Mouse (Mus musculus) midbrain, embryonic 15.5 days (tissue): ENCODE measurements around the gene Ngdn. TPM values are rescaled to one million over a fixed set of nuclear protein-coding genes. Genes with fewer than 3 reads are reported as not detected.
A peak's percentile ranks its signal among the peaks of the same experiment; 100 is the strongest.
"Not testable (repeated sequence)": the region's sequence is repeated elsewhere in the genome, so short reads cannot be mapped to it uniquely, and the experiment has no call there.

Experiments used
- ATAC-seq: fragments of 200-750 bp; cut with Nextera tagmentation; replicated peaks from 2 replicates; pipeline ENCODE4 v1.8.0; 2017; ENCODE audit warnings: moderate TSS enrichment
- H3K27ac ChIP-seq: fragments of 300-500 bp; sonication (generic); 2 replicates; pipeline ENCODE4 v1.5.1; 2015; ENCODE audit warnings: mild to moderate bottlenecking, inconsistent platforms
- H3K27me3 ChIP-seq: fragments of 300-500 bp; sonication (generic); replicated peaks from 2 replicates; pipeline ENCODE4 v1.6.1; 2015; ENCODE audit warnings: inconsistent platforms
- H3K36me3 ChIP-seq: fragments of 300-500 bp; sonication (generic); replicated peaks from 2 replicates; pipeline ENCODE4 v1.6.1; 2015; ENCODE audit warnings: inconsistent platforms
- H3K4me1 ChIP-seq: fragments of 300-500 bp; sonication (generic); 2 replicates; pipeline ENCODE4 v1.6.1; 2015; ENCODE audit warnings: inconsistent platforms
- H3K4me2 ChIP-seq: fragments of 300-500 bp; sonication (generic); 2 replicates; pipeline ENCODE4 v1.6.1; 2015; ENCODE audit warnings: inconsistent platforms, mild to moderate bottlenecking, moderate library complexity
- H3K4me3 ChIP-seq: fragments of 300-500 bp; sonication (generic); 2 replicates; pipeline ENCODE4 v1.5.1; 2015; ENCODE audit warnings: mild to moderate bottlenecking, inconsistent platforms
- H3K9ac ChIP-seq: fragments of 300-500 bp; sonication (generic); 2 replicates; pipeline ENCODE4 v1.6.1; 2015; ENCODE audit warnings: mild to moderate bottlenecking, inconsistent platforms
- H3K9me3 ChIP-seq: fragments of 300-500 bp; sonication (generic); 2 replicates; pipeline ENCODE4 v1.6.1; 2016; ENCODE audit warnings: inconsistent platforms
- WGBS: fragments of 180-500 bp; shearing (Covaris S2); methylation state at CpG from one replicate; pipeline ENCODE4 v1.1.7; 2015; ENCODE audit warnings: mixed read lengths; 5-methylcytosine and 5-hydroxymethylcytosine counted together
- polyA plus RNA-seq: library from polyadenylated mRNA; unstranded; fragments of >200 nt; fragmentation: Nextera tagmentation; extraction: Ambion mirVana; gene quantifications from 2 replicates; pipeline ENCODE4 v1.2.1, GENCODE M21; 2015

Ngdn gene
- polyA plus RNA-seq, result 47.8 and 50.2 TPM in 2 replicates

DNA sequence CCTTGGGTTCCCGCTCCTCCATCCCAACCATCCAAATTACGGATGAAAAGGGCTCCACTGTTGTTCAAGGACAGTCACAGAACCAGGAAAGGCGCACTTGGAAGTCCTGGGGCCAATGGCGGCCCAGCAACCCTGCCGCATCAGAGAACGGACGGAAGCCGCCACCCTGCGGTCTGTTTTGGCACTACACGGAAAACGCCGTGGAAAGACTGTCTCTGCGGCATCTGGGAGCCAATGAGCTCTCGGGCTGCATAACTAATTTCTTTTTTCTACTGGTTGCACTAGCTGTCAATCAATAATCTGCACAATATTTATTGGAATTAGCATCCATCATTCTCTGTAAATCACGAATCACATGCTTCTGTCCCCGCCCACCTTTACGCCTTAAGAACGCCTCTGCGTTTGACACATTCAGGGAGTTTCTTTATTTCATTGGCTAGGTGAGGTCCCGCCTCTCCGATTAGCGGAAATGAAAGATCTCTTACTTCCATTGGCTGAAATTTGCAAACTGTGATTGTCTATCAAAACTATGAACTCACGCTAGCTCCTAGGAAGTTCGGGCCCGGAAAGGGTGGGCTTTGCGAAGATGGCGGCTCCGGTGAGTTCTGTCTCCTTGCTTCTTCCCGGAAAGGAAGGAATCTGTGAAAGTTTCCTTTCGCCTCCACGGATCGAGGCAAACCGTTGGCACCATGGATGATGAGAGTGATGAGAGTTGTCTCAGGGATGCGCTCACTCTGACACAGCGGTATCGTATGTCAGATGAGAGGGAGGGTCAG is at the start of gene Ngdn:
Gene Ngdn, plus strand, starts transcription at position 464 of the 776 bp plus-strand sequence.
- peak within 1 kb of the TSS; percentile 95 for H3K27ac ChIP-seq
- H3K4me1 ChIP-seq, result peaks cover 12% of the 10 kb centered on the region
- peak; percentile 97 for ATAC-seq
- H3K4me2 ChIP-seq, result peak within 1 kb of the TSS; percentile 91
- H3K9ac ChIP-seq, result peak within 1 kb of the TSS; percentile 73
- peak within 1 kb of the TSS; percentile 86 for H3K4me3 ChIP-seq
- no peaks in the 10 kb centered on the region for H3K27me3 ChIP-seq
- WGBS, result under 1% methylated on average over 36 of the region's 36 CpGs
- no peaks in the 10 kb centered on the region for H3K9me3 ChIP-seq
- H3K36me3 ChIP-seq, result peaks cover 4% of the 10 kb centered on the region; the same call in 1 of the 2 replicates

DNA sequence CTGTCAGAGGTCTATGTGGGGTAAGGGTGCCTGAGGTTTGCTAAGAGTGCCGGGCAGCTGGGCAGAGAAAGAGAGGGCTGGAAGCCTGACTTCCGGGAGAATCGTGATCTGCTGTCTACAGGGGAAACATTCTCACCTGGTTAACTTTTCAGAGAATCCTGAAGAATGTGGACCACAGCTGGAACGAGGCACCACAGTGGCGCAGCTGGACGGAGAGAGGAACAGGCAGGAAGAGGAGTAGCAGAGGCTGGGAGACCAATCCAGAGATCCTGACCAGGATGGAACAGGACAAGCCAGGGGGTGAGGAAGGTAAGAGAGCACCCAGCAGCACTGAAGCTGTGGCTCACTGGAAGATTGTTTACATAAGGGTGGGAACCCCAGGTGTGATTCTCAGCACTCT is 49.6 kb upstream of the Ngdn start:
- Histone ChIP-seq H3K4me1 (no peaks in the 10 kb centered on the region), H3K4me2 (no peak overlapping the region), H3K4me3 (no peak overlapping the region), H3K9me3 (no peaks in the 10 kb centered on the region), H3K27me3 (no peaks in the 10 kb centered on the region), H3K27ac (no peak overlapping the region), H3K36me3 (no peaks in the 10 kb centered on the region), H3K9ac (no peak overlapping the region)
- 79% methylated on average over 6 of the region's 6 CpGs for WGBS
- ATAC-seq, result no peak

DNA sequence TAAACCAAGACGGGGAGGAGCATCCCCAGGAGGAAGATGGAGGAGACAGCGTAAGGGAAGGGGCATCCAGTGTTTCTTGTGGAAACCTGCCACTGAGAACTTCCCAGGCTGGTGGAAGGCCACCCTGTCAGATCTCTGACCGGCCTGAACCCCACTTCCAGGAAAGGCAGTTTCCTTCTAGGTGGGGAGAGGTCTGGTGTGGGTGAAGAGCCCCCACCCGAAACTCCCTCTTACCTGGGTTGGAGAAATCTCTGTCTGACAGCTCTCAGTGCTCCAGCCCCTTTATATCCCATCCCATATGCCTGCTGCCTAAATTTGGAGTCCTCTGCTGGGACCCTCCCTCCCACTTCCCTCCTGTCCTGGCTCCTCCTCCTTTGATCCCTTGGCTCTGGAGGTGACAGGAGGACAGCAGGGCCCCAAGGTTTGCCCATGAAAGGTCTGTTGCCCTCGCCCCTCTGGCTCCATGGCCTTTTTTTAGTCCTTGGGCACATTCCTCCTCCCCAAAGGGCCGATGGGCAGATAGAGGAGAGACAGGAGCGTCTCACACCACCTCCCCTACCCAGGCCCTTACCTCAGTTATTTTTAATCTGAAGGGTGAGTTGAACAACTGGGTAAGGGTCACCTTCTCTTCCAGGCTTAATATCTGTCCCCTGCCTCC is 48.8 kb upstream of the Ngdn start, which contains the start of gene Myh6:
Gene Myh6, minus strand, starts transcription at position 608 of the 658 bp plus-strand sequence.
- Histone ChIP-seq H3K36me3 (no peaks in the 10 kb centered on the region), H3K27ac (no peak within 1 kb of the TSS), H3K4me1 (no peaks in the 10 kb centered on the region), H3K4me2 (no peak within 1 kb of the TSS), H3K4me3 (no peak within 1 kb of the TSS), H3K9me3 (no peaks in the 10 kb centered on the region), H3K9ac (no peak within 1 kb of the TSS), H3K27me3 (no peaks in the 10 kb centered on the region)
- no peak for ATAC-seq
- WGBS, result 75% methylated on average over 7 of the region's 7 CpGs

DNA sequence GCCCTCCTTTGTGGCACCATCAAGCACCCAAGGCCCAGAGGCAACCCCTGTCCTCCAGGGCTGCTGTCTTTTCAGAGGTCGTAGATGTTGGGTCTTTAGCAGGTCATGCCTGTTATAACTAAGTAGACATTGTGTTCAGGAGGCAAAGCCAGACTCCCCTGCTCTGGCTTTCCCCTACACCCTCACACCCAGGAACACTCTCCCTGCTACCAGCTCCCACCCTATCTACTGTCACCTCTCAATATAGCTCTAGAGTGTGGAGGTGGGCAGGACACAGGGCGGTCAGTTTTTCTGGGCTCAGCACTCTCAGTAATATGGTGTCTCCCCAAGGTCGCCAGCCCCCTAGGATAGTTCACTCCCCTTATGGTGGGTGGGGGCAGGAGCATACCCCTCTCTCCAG is 47.4 kb upstream of the Ngdn start:
- WGBS, result 86% methylated on average over 3 of the region's 3 CpGs

DNA sequence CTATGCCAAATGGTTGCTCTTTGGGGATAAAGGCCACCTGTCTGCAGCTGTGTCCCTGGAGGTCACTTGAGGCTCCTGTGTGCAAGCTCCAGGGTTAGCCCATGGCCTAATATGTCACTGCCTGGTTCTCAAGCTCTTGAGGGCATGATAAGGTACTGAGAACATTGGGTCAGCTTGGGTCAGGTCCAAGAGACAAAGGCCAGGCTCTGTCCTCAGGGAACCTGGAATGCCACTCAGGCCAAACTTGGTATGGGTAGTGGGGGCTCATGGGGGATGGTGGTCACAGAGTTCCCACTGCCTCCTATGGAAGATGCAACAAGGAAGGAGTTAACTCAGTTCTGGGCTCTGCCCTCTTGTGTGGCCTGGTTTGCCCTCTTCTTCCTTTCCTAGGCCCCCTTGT is 46.9 kb upstream of the Ngdn start:
- H3K4me1 ChIP-seq, result 0 out of 2 replicates have a peak, but pooled peaks cover under 1% of the 10 kb centered on the region

More for the DNA sequence above, 47.4 kb upstream of the Ngdn start:
- no peak overlapping the region for H3K4me3 ChIP-seq
- no peaks in the 10 kb centered on the region for H3K27me3 ChIP-seq
- H3K4me2 ChIP-seq, result no peak overlapping the region
- no peaks in the 10 kb centered on the region for H3K36me3 ChIP-seq
- ATAC-seq, result no peak
- no peak overlapping the region for H3K9ac ChIP-seq
- H3K27ac ChIP-seq, result no peak overlapping the region
- no peaks in the 10 kb centered on the region for H3K4me1 ChIP-seq
- H3K9me3 ChIP-seq, result no peaks in the 10 kb centered on the region

DNA sequence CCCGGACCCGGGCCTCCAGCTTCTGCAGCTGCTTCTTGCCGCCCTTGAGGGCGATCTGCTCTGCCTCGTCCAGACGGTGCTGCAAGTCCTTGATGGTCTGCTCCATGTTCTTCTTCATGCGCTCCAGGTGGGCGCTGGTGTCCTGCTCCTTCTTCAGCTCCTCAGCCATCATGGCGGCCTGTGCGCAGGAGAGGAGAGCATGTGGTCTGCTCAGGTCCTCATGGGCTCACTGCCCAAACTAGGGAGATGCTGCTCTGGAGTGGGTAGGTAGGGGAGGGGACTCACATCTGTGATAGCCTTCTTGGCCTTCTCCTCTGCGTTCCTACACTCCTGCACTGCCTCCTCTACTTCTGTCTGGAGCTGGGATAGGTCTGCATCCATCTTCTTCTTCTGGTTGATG is 42.5 kb upstream of the Ngdn start:
- not testable (repeated sequence) for H3K9ac ChIP-seq, H3K27ac ChIP-seq, ATAC-seq, H3K9me3 ChIP-seq, H3K27me3 ChIP-seq, H3K36me3 ChIP-seq, H3K4me3 ChIP-seq, H3K4me2 ChIP-seq
- H3K4me1 ChIP-seq, result peaks cover 13% of the 10 kb centered on the region
- WGBS, result 92% methylated on average over 11 of the region's 11 CpGs

More for the DNA sequence above, 46.9 kb upstream of the Ngdn start:
- Histone ChIP-seq H3K27ac (no peak overlapping the region), H3K4me2 (no peak overlapping the region), H3K9me3 (no peaks in the 10 kb centered on the region), H3K9ac (no peak overlapping the region), H3K4me3 (no peak overlapping the region), H3K27me3 (no peaks in the 10 kb centered on the region), H3K36me3 (no peaks in the 10 kb centered on the region)
- ATAC-seq, result no peak

DNA sequence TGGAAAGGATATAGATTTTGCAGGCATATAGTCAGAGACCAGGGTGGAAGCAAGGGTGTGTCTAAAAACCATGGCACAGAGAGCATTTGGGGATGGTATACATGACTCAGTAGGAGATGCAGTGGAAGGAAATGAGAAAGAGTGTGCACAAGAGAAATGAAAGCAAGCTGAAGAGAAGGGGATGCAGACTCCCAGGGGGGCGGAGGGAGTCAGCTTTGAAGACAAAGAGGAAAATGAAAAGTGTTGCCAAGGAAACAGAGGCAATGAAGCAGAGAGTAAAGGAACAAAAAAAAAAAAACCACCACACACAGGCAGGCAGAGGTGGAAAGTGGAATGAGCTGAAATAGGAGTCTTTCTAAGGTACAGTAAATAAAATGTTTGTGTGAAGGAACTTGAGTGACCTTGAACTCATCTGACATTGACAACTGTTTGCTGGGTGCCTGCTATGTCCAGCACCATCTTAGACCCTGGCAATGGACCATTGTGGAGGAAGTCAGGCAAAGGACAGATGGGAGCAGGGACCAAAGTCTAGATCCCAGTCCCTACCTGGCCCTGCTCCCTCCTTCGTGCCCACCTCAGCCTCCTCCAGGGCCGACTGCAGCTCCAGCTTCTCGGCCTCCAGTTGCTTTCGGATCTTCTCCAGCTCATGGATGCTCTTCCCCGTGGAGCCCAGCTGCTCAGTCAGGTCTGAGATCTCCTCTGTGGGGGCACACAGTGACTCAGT is 41.0 kb upstream of the Ngdn start:
- Histone ChIP-seq H3K9ac (no peak overlapping the region), H3K9me3 (no peaks in the 10 kb centered on the region), H3K4me1 (peaks cover 13% of the 10 kb centered on the region), H3K4me3 (no peak overlapping the region), H3K36me3 (no peaks in the 10 kb centered on the region), H3K27ac (peak overlapping the region; percentile 84), H3K4me2 (no peak overlapping the region), H3K27me3 (no peaks in the 10 kb centered on the region)
- 66% methylated on average over 6 of the region's 6 CpGs for WGBS
- peak; percentile 72 for ATAC-seq

DNA sequence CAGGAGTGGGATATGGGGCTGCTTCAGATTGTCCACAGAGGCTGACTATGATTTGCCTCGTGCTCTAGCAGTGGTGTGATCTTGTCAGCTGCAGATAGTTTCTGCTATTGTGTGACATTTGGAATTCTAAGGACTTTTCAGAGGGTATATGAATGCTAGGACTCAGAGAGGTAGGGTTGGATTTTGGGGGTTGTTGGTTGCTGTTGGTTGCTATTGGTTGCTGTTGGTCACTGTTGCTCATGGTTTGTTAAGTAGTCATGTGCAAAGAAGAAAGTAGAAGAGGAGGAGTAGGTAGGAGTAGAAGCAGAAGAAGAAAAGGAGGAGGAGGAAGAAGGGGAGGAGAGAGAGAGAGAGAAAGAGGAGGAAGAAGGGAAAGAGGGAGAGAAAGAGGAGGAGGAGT is 38.6 kb upstream of the Ngdn start, which contains the start of gene Gm17428:
Gene Gm17428, plus strand, starts transcription at position 301 of the 400 bp plus-strand sequence.
- H3K4me3 ChIP-seq, result no peak within 1 kb of the TSS
- peaks cover 13% of the 10 kb centered on the region for H3K4me1 ChIP-seq
- no peak within 1 kb of the TSS for H3K9ac ChIP-seq
- H3K36me3 ChIP-seq, result no peaks in the 10 kb centered on the region
- no peak for ATAC-seq
- no peak within 1 kb of the TSS for H3K27ac ChIP-seq
- H3K4me2 ChIP-seq, result no peak within 1 kb of the TSS
- WGBS, result 71% methylated on average over 1 of the region's 1 CpGs
- no peaks in the 10 kb centered on the region for H3K27me3 ChIP-seq
- no peaks in the 10 kb centered on the region for H3K9me3 ChIP-seq

DNA sequence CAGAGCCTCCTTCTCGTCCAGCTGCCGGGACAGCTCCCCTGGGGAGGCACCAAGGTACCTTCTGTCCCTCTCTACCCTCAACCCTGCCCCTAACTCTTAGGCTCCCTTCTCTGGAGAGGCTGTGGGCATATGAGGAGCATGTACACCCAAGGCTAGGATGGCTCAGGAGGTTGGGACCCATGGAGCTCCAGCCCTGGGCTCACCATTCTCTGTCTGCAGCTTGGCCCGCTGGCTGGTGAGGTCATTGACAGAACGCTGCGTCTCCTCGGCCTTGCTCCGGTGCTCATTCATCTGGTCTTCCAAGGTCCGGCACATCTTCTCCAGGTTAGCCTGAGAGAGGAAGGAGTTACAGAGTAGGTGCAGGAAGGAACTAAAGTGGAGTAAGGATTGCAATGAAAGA is 36.6 kb upstream of the Ngdn start:
- Histone ChIP-seq H3K27me3 (no peaks in the 10 kb centered on the region), H3K4me2 (no peak overlapping the region), H3K27ac (no peak overlapping the region), H3K4me1 (peaks cover 10% of the 10 kb centered on the region), H3K36me3 (no peaks in the 10 kb centered on the region), H3K9ac (no peak overlapping the region), H3K9me3 (no peaks in the 10 kb centered on the region), H3K4me3 (no peak overlapping the region)
- ATAC-seq, result no peak
- WGBS, result 92% methylated on average over 8 of the region's 8 CpGs

DNA sequence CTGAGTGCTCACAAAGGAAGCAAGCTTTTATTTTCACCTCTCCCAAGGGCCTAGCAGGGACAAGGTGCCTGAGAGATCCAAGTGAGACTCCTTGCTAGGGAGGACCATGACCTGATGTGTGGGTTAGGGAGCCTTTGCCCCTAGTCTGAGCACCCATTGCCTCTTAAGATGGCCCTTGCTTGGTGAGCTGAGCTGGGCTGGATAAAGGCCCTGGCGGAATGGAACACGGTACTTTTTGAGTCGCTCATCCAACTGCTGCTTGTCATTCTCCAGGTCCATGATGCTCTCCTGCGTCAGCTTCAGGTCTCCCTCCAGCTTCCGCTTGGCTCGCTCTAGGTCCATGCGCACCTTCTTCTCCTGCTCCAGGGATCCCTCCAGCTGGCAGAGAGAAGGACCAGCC is 33.3 kb upstream of the Ngdn start:
- no peaks in the 10 kb centered on the region for H3K27me3 ChIP-seq
- H3K4me2 ChIP-seq, result no peak overlapping the region
- 95% methylated on average over 7 of the region's 7 CpGs for WGBS
- ATAC-seq, result no peak
- H3K9me3 ChIP-seq, result no peaks in the 10 kb centered on the region
- no peak overlapping the region for H3K9ac ChIP-seq
- H3K4me1 ChIP-seq, result no peaks in the 10 kb centered on the region
- no peaks in the 10 kb centered on the region for H3K36me3 ChIP-seq
- no peak overlapping the region for H3K4me3 ChIP-seq
- H3K27ac ChIP-seq, result no peak overlapping the region

DNA sequence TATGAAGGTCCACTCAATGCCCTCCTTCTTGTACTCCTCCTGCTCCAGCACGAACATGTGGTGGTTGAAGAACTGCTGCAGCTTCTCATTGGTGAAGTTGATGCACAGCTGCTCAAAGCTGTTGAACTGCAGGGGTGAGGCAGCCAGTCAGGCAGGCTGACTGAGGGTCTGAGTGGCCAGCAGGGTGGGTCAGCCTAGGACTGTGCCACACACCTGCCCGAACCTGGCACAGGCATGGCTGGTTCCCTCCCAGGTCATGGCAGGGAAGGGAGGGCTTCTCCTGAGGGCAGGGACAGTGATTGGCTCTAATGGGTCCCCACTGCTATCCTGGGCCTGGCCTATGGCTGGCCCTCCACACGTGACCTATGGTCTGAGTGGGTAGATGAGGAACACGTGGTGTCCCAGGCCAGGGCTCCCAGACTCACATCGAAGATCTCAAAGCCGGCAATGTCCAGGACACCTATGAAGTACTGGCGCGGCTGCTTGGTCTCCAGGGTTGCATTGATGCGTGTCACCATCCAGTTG is 26.8 kb upstream of the Ngdn start:
- 0 out of 2 replicates have a peak, but pooled peaks have one; percentile 16 for ATAC-seq
- WGBS, result 93% methylated on average over 9 of the region's 9 CpGs
- not testable (repeated sequence) for H3K4me2 ChIP-seq, H3K27me3 ChIP-seq, H3K9me3 ChIP-seq, H3K9ac ChIP-seq, H3K36me3 ChIP-seq, H3K4me3 ChIP-seq, H3K27ac ChIP-seq, H3K4me1 ChIP-seq

DNA sequence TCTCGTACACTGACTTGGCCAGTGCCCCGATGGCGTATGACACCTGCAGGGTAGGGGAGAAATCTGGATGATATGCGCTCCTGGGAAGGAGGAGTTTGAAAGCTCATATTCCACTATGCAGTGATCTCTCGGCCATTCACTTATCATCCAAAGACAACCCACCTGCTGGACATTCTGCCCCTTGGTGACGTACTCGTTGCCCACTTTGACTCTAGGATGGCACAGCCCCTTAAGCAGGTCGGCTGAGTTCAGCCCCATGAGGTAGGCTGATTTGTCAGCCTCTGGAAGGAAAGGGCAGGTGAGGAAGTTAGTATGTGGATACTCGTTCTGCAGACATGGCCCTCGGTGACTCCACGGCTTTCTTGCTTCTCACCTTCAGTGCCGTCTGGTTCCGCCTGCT is 26.4 kb upstream of the Ngdn start:
- Histone ChIP-seq H3K4me1 (peaks cover 7% of the 10 kb centered on the region), H3K27me3 (no peaks in the 10 kb centered on the region), H3K27ac (no peak overlapping the region), H3K9ac (no peak overlapping the region), H3K36me3 (no peaks in the 10 kb centered on the region), H3K4me2 (no peak overlapping the region), H3K9me3 (no peaks in the 10 kb centered on the region), H3K4me3 (no peak overlapping the region)
- no peak for ATAC-seq
- WGBS, result 91% methylated on average over 13 of the region's 13 CpGs
